Mouse (Mus musculus) left cerebral cortex, adult 2 months (tissue): ENCODE data around the gene Creg1. TPM values are rescaled to one million over a fixed set of nuclear protein-coding genes. Genes with fewer than 3 reads are reported as not detected.
"Not testable (repeated sequence)": the region's sequence is repeated elsewhere in the genome, so short reads cannot be mapped to it uniquely, and the experiment has no call there.

Experiments
- DNase-seq, 2 experiments: peaks; one replicate each; pipeline ENCODE4 v3.0.0; 2021 to 2022; ENCODE audit warnings: low spot score in 2 of 2, mixed read lengths in 1 of 2; ENCODE audit errors: extremely low spot score in 1 of 2
- H3K27ac ChIP-seq: fragments of 200-600 bp; 2 replicates; pipeline ENCODE4 v1.8.1; 2022
- H3K4me3 ChIP-seq: fragments of 200-600 bp; 2 replicates; pipeline ENCODE4 v1.8.1; 2022
- CTCF ChIP-seq: fragments of 200-600 bp; IDR thresholded peaks from 2 replicates; pipeline ENCODE4 v1.8.1; 2022; ENCODE audit warnings: antibody characterized with exemption, mild to moderate bottlenecking, moderate library complexity
- intact Hi-C: fragments of 180-260 bp; cut with DNase I; formaldehyde crosslinking; loops from one replicate; pipeline ENCODE4 v1.15.1; 2025
- total RNA-seq, 2 experiments: library from RNA; stranded (reverse); gene quantifications; 2 replicates each; pipeline ENCODE4 v1.2.3; 2021

The Creg1 gene
- total RNA-seq, 2 experiments from 2014 or later, result 24.8 to 29.0 TPM

GRCm38 (mm10) chr1:165761522-165762305 lies 1.8 kb upstream of the Creg1 start:
- no peak for DNase-seq
- Histone ChIP-seq H3K4me3 (no peak overlapping the region), H3K27ac (no peak overlapping the region)
- intact Hi-C loops, result no loop called here
- TF ChIP-seq CTCF, result no peak; the same call in 1 of the 2 replicates

GRCm38 (mm10) chr1:165762498-165762897 lies 1.0 kb upstream of the Creg1 start:
- H3K27ac ChIP-seq, intact Hi-C loops, DNase-seq, H3K4me3 ChIP-seq: not testable (repeated sequence)

- DNase-seq, result no peak
- TF ChIP-seq CTCF, result no peak
- H3K4me3 ChIP-seq, result peak overlapping the region; percentile 95
- H3K27ac ChIP-seq, result no peak overlapping the region
- intact Hi-C loops, result no loop called here
Observed at GRCm38 (mm10) chr1:165762914-165763634, 472 bp upstream of the Creg1 start.

GRCm38 (mm10) chr1:165764571-165764970 lies 1.0 kb downstream of the Creg1 start:
- intact Hi-C loops, result no loop called here
- peak overlapping the region; percentile 95 for H3K4me3 ChIP-seq
- DNase-seq, result no peak

GRCm38 (mm10) chr1:165765041-165765440 lies 1.5 kb downstream of the Creg1 start:
- Histone ChIP-seq H3K4me3 (no peak overlapping the region), H3K27ac (no peak overlapping the region)
- no peak for DNase-seq
- intact Hi-C loops, result no loop called here
- no peak for TF ChIP-seq CTCF

More at GRCm38 (mm10) chr1:165764571-165764970, 1.0 kb downstream of the Creg1 start:
- no peak overlapping the region for H3K27ac ChIP-seq
- TF ChIP-seq CTCF, result no peak

GRCm38 (mm10) chr1:165765651-165766294 lies 2.2 kb downstream of the Creg1 start:
- H3K27ac ChIP-seq, result no peak overlapping the region
- DNase-seq, result no peak
- TF ChIP-seq CTCF, result no peak
- intact Hi-C loops, result no loop called here
- no peak overlapping the region for H3K4me3 ChIP-seq

- no peak for DNase-seq
- TF ChIP-seq CTCF, result no peak
- intact Hi-C loops, result no loop called here
- Histone ChIP-seq H3K27ac (no peak overlapping the region), H3K4me3 (no peak overlapping the region)
Observed at GRCm38 (mm10) chr1:165766295-165766890, 2.8 kb downstream of the Creg1 start.

GRCm38 (mm10) chr1:165768894-165769512 lies 5.5 kb downstream of the Creg1 start:
- H3K4me3 ChIP-seq, result no peak overlapping the region
- DNase-seq, result no peak
- no peak for TF ChIP-seq CTCF
- H3K27ac ChIP-seq, result no peak overlapping the region
- intact Hi-C loops, result no loop called here

- Histone ChIP-seq H3K4me3 (no peak overlapping the region), H3K27ac (no peak overlapping the region)
- no peak for TF ChIP-seq CTCF
- intact Hi-C loops, result loop anchor here (5.0 kb wide), 1 partner anchor 592 kb away; no protein-coding TSS in a partner anchor
- DNase-seq, result no peak
Observed at GRCm38 (mm10) chr1:165770181-165770759, 6.7 kb downstream of the Creg1 start.

- intact Hi-C loops, result loop anchor here (5.0 kb wide), 1 partner anchor 591 kb away; no protein-coding TSS in a partner anchor
- peak; percentile 88 for TF ChIP-seq CTCF
- DNase-seq, result peak; percentile 62 to 72
- H3K27ac ChIP-seq, result no peak overlapping the region
- H3K4me3 ChIP-seq, result no peak overlapping the region
Observed at GRCm38 (mm10) chr1:165771491-165771897, 7.9 kb downstream of the Creg1 start.

GRCm38 (mm10) chr1:165771998-165772397 lies 8.5 kb downstream of the Creg1 start:
- DNase-seq, result no peak

More at GRCm38 (mm10) chr1:165771998-165772397, 8.5 kb downstream of the Creg1 start:
- Histone ChIP-seq H3K27ac (no peak overlapping the region), H3K4me3 (no peak overlapping the region)
- intact Hi-C loops, result loop anchor here (5.0 kb wide), 1 partner anchor 590 kb away; no protein-coding TSS in a partner anchor
- TF ChIP-seq CTCF, result no peak
